Comparison of ENCODE assay signal across 8 mouse cellular contexts in the genomic region with DNA sequence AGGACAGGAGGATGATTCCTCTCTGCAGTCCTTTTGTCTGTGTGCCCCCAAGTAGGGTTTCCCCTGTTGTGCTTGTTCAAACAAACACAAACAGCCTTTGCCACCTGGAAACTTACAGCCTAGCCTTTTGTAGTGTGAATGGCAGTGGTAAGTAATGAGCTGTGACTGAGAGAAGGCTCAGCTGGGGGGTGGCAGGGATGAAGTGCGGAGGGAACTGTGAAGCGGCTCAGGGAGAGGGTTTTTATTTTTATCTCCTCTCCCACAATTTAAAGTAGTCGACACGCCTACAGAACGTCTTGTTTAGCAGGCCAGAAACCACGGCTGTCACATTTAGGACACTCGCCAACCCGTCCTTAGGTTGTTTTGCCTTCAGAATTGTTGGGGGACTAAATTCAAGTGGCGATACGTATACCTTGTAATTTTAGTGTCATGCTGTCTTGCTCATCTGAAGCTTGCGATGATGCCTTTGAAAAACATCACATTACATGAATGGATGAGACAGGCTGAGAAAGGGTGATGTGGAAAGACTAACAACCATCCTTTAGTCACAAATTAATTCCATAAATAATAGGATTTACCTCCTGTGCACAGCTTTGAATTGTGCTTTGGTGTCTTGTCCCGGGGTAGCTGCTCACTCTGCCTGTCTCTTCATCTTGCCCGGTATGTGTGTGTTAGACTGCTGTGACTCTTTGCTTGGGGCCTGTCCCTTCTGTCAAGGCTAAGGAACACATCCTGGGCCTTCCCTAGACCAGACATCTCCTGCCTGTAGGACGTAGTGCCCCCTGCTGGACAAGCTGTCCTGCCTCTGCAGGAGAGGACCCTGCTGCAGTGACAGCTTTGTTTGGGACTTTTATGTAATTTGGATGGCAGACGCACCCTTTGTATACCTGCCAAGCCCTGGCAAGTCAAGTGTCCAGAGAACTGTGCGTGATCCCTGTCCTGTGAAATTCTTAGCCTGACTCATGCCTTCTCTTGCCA.
DNase-seq lines count a peak whose midpoint lies in the region; ATAC-seq lines count a peak whose summit lies in the region.

No protein-coding gene starts in this region.

- 17% methylated on average over 16 of the region's 16 CpGs for WGBS in midbrain, embryonic 10.5 days

- no peaks in the 10 kb centered on the region for H3K9me3 ChIP-seq in midbrain, embryonic 10.5 days (replicated peaks)

- H3K4me3 ChIP-seq in midbrain, embryonic 10.5 days = no peak overlapping the region

- H3K4me1 ChIP-seq in midbrain, embryonic 10.5 days = peaks cover 19% of the 10 kb centered on the region

- peak; percentile 55 for ATAC-seq in inflammation-experienced regulatory T-cells, adult 6 months

- no peaks in the 10 kb centered on the region for H3K36me3 ChIP-seq in midbrain, embryonic 10.5 days

- H3K27ac ChIP-seq in midbrain, embryonic 10.5 days (replicated peaks) = 0 out of 2 replicates have a peak overlapping the region, but pooled peaks have one; percentile 9

- peak; percentile 7 for DNase-seq in WW6 (ENCODE audit: low read depth, low spot score)
- peak; percentile 27 to 64 for DNase-seq in cerebellum, postnatal 4 days (ENCODE audit: low spot score in 2 of 2)
- DNase-seq in gastrocnemius, adult 8-10 months (ENCODE audit: low spot score in 2 of 2) = peak; percentile 64 to 72
- DNase-seq in left cerebral cortex, adult 8-10 months (ENCODE audit: low spot score in 2 of 2) = peak; percentile 20 to 67
- peak; percentile 69 for DNase-seq in midbrain, embryonic 10.5 days (ENCODE audit: low spot score)
- DNase-seq in right cerebral cortex, postnatal 4 days = peak; percentile 70
- no peak for DNase-seq in yolk sac, embryonic 10.5 days (ENCODE audit: low spot score)

- peaks cover 62% of the 10 kb centered on the region for H3K27me3 ChIP-seq in midbrain, embryonic 10.5 days (ENCODE audit: low read depth, poor library complexity, severe bottlenecking)
